Mouse (Mus musculus): Measurements from ENCODE around the gene Lce1b. TPM values are rescaled to one million over a fixed set of nuclear protein-coding genes. Genes with fewer than 3 reads are reported as not detected.

Lce1b gene
- polyA plus RNA-seq, 1 experiment = 0.54 TPM

- TF ChIP-seq CTCF (IDR thresholded peaks at IDR 0.05; ENCODE audit: borderline replicate concordance, control insufficient read depth, extremely low read depth, insufficient read depth, low read length, poor library complexity) = no peak
- no peak for TF ChIP-seq POLR2A (IDR thresholded peaks at IDR 0.05; ENCODE audit: control insufficient read depth, extremely low read depth, insufficient read depth, low read length, poor library complexity)
- H3K4me3 ChIP-seq (ENCODE audit: control insufficient read depth, insufficient read depth, low read length) = no peak within 1 kb of the TSS
- no peaks in the 10 kb centered on the region for H3K4me1 ChIP-seq (replicated peaks; ENCODE audit: control insufficient read depth, insufficient read depth, low read length)
- no peaks in the 10 kb centered on the region for H3K36me3 ChIP-seq (ENCODE audit: control insufficient read depth, insufficient read depth, low read length)
- H3K27ac ChIP-seq (ENCODE audit: control insufficient read depth, insufficient read depth, low read length) = no peak within 1 kb of the TSS
- no peaks in the 10 kb centered on the region for H3K27me3 ChIP-seq (ENCODE audit: control insufficient read depth, insufficient read depth, low read length)
- no peak for DNase-seq
These were observed 49.3 kb downstream of the Lce1b start, which contains the start of gene 2210017I01Rik for GRCm38 (mm10) chr3:92607392-92607791. TSS of gene 2210017I01Rik (minus strand) at chr3:92607492.

Other genes with a start within 250 kb of the Lce1b start
- 1.8 TPM in 2 replicates for gene Sprr2i, start 248.9 kb downstream of the Lce1b start, polyA plus RNA-seq (2012; rRNA removed)
- gene Sprr2j-ps, start 238.8 kb downstream of the Lce1b start, polyA plus RNA-seq (2012; rRNA removed) = 0.22 and 0.34 TPM in 2 replicates
- 9.9 and 12.4 TPM in 2 replicates for gene Gm9774, start 227.5 kb downstream of the Lce1b start, polyA plus RNA-seq (2012; rRNA removed)
- not detected in 2 replicates for gene Sprr2k, start 224.3 kb downstream of the Lce1b start, polyA plus RNA-seq (2012; rRNA removed)
- gene Sprr1b, start 218.1 kb downstream of the Lce1b start, polyA plus RNA-seq (2012; rRNA removed) = 2.2 and 2.5 TPM in 2 replicates
- 0.14 and 0.51 TPM in 2 replicates for gene Sprr3, start 198.2 kb downstream of the Lce1b start, polyA plus RNA-seq (2012; rRNA removed)
- 30.1 and 34.5 TPM in 2 replicates for gene Sprr1a, start 171.0 kb downstream of the Lce1b start, polyA plus RNA-seq (2012; rRNA removed)
- gene Sprr4, start 156.4 kb downstream of the Lce1b start, polyA plus RNA-seq (2012; rRNA removed) = not detected in 2 replicates
- gene 2310046K23Rik, start 122.4 kb downstream of the Lce1b start, polyA plus RNA-seq (2012; rRNA removed) = 0.82 and 1.9 TPM in 2 replicates
- 0.26 and 0.28 TPM in 2 replicates for gene Ivl, start 83.2 kb downstream of the Lce1b start, polyA plus RNA-seq (2012; rRNA removed)
- gene Smcp, start 67.9 kb downstream of the Lce1b start, polyA plus RNA-seq (2012; rRNA removed) = 0.45 and 1.3 TPM in 2 replicates
- gene 2210017I01Rik, start 49.4 kb downstream of the Lce1b start, polyA plus RNA-seq (2012; rRNA removed) = 0.22 TPM in 1 of 2 replicates, not detected in the other
- gene Lce6a, start 35.3 kb downstream of the Lce1b start, polyA plus RNA-seq (2012; rRNA removed) = not detected in 2 replicates
- 0.42 and 0.85 TPM in 2 replicates for gene Lce1a1, start 8.6 kb downstream of the Lce1b start, polyA plus RNA-seq (2012; rRNA removed)
- 0.47 and 1.00 TPM in 2 replicates for gene Lce1a2, start 13.4 kb upstream of the Lce1b start, polyA plus RNA-seq (2012; rRNA removed)
- gene Lce1c, start 22.3 kb upstream of the Lce1b start, polyA plus RNA-seq (2012; rRNA removed) = 0.20 TPM in 2 replicates
- gene Lce1d, start 30.3 kb upstream of the Lce1b start, polyA plus RNA-seq (2012; rRNA removed) = 0.37 and 0.96 TPM in 2 replicates
- gene Lce1e, start 52.1 kb upstream of the Lce1b start, polyA plus RNA-seq (2012; rRNA removed) = 0.31 and 0.48 TPM in 2 replicates
- gene Lce1f, start 63.4 kb upstream of the Lce1b start, polyA plus RNA-seq (2012; rRNA removed) = 0.26 and 0.73 TPM in 2 replicates
- gene Gm38119, start 82.2 kb upstream of the Lce1b start, polyA plus RNA-seq (2012; rRNA removed) = not detected in 2 replicates
- gene Lce1g, start 95.4 kb upstream of the Lce1b start, polyA plus RNA-seq (2012; rRNA removed) = 0.26 TPM in 1 of 2 replicates, not detected in the other
- gene Lce1h, start 108.1 kb upstream of the Lce1b start, polyA plus RNA-seq (2012; rRNA removed) = 0.27 TPM in 1 of 2 replicates, not detected in the other
- gene Lce1i, start 122.0 kb upstream of the Lce1b start, polyA plus RNA-seq (2012; rRNA removed) = 0.27 TPM in 1 of 2 replicates, not detected in the other
- 0.66 and 1.3 TPM in 2 replicates for gene Lce1j, start 133.6 kb upstream of the Lce1b start, polyA plus RNA-seq (2012; rRNA removed)
- gene Lce1k, start 151.0 kb upstream of the Lce1b start, polyA plus RNA-seq (2012; rRNA removed) = 0.35 TPM in 1 of 2 replicates, not detected in the other
- 0.38 and 0.40 TPM in 2 replicates for gene Kprp, start 170.3 kb upstream of the Lce1b start, polyA plus RNA-seq (2012; rRNA removed)
- 0.23 TPM in 1 of 2 replicates, not detected in the other for gene Lce1l, start 194.4 kb upstream of the Lce1b start, polyA plus RNA-seq (2012; rRNA removed)
- 0.36 TPM in 2 replicates for gene 2310050C09Rik, start 213.3 kb upstream of the Lce1b start, polyA plus RNA-seq (2012; rRNA removed)